Mouse (Mus musculus) E14TG2a.4 (cell line): ENCODE measurements at regions not wholly inside any gene's neighbourhood (a gene's known extent, or its start where the extent isn't known, plus 50 kb on each side); places are given as distances from the start of the nearest gene placed in this dataset.

ENCODE experiments used
- CTCF ChIP-seq: conservative IDR thresholded peaks from 2 replicates; pipeline ENCODE4 v1.5.1; 2014; ENCODE audit warnings: low read length
- POU5F1 ChIP-seq: IDR thresholded peaks from 2 replicates; pipeline ENCODE4 v1.6.1; 2014; ENCODE audit warnings: low read length, borderline replicate concordance

GRCm38 (mm10) chr6:70468623-70469479 lies 323.2 kb downstream of the Rpia start:
- TF ChIP-seq CTCF (peak; percentile 35), POU5F1 (no peak)
